Mouse (Mus musculus) c-Kit-negative CD71-positive TER-119-positive erythroid progenitor cells, embryonic 14.5 days (primary cell): ENCODE measurements around the gene Ccr9.
"Not testable (repeated sequence)": the region's sequence is repeated elsewhere in the genome, so short reads cannot be mapped to it uniquely, and the experiment has no call there.

Experiments
- DNase-seq: peaks from one replicate; pipeline ENCODE4 v3.0.0-alpha.2; 2013; ENCODE audit warnings: low read depth, low spot score

Gene Ccr9

GRCm38 (mm10) chr9:123716301-123716700, 38.1 kb downstream of the Ccr9 start:
- no peak for DNase-seq

- DNase-seq = peak; percentile 97
These were observed 39.2 kb downstream of the Ccr9 start, which contains the start of gene Lztfl1 for GRCm38 (mm10) chr9:123717186-123718008. TSS of gene Lztfl1 (minus strand) at chr9:123717697.

GRCm38 (mm10) chr9:123722737-123723493, 44.7 kb downstream of the Ccr9 start:
- no peak for DNase-seq

- DNase-seq = no peak
These were observed 53.0 kb downstream of the Ccr9 start for GRCm38 (mm10) chr9:123731271-123731670.

- no peak for DNase-seq
These were observed 55.9 kb downstream of the Ccr9 start for GRCm38 (mm10) chr9:123734133-123734532.

- DNase-seq = no peak
These were observed 62.6 kb downstream of the Ccr9 start for GRCm38 (mm10) chr9:123740799-123741198.

- DNase-seq = not testable (repeated sequence)
These were observed 71.4 kb downstream of the Ccr9 start for GRCm38 (mm10) chr9:123749687-123750086.

- no peak for DNase-seq
These were observed 76.1 kb downstream of the Ccr9 start for GRCm38 (mm10) chr9:123754333-123754732.

GRCm38 (mm10) chr9:123756752-123757151, 78.5 kb downstream of the Ccr9 start:
- no peak for DNase-seq

- DNase-seq = no peak
These were observed 79.1 kb downstream of the Ccr9 start for GRCm38 (mm10) chr9:123757326-123757725.

GRCm38 (mm10) chr9:123758156-123758555, 79.9 kb downstream of the Ccr9 start:
- DNase-seq = no peak

- no peak for DNase-seq
These were observed 80.4 kb downstream of the Ccr9 start for GRCm38 (mm10) chr9:123758645-123759044.

- DNase-seq = no peak
These were observed 82.6 kb downstream of the Ccr9 start for GRCm38 (mm10) chr9:123760806-123761205.

GRCm38 (mm10) chr9:123762886-123763285, 84.6 kb downstream of the Ccr9 start:
- DNase-seq = no peak

- no peak for DNase-seq
These were observed 85.5 kb downstream of the Ccr9 start for GRCm38 (mm10) chr9:123763771-123764170.

GRCm38 (mm10) chr9:123766996-123767395, 88.8 kb downstream of the Ccr9 start:
- DNase-seq = no peak

GRCm38 (mm10) chr9:123768443-123768842, 90.2 kb downstream of the Ccr9 start:
- no peak for DNase-seq

GRCm38 (mm10) chr9:123769532-123769931, 91.3 kb downstream of the Ccr9 start:
- DNase-seq = no peak

- not testable (repeated sequence) for DNase-seq
These were observed 95.1 kb downstream of the Ccr9 start for GRCm38 (mm10) chr9:123773299-123773698.

- DNase-seq = no peak
These were observed 110.8 kb downstream of the Ccr9 start for GRCm38 (mm10) chr9:123788855-123789529.

- no peak for DNase-seq
These were observed 117.9 kb downstream of the Ccr9 start for GRCm38 (mm10) chr9:123796174-123796573.

GRCm38 (mm10) chr9:123801527-123801926, 123.3 kb downstream of the Ccr9 start:
- DNase-seq = no peak
